Mouse (Mus musculus): Measurements from ENCODE around the gene Pip5k1b. TPM values are rescaled to one million over a fixed set of nuclear protein-coding genes. Genes with fewer than 3 reads are reported as not detected.

The Pip5k1b gene
- polyA plus RNA-seq, 1 experiment, result 24.1 TPM

GRCm38 (mm10) chr19:24476461-24476860 is 79.2 kb downstream of the Pip5k1b start:
- DNase-seq (ENCODE audit: low read depth), result no peak

GRCm38 (mm10) chr19:24475281-24475680 is 80.4 kb downstream of the Pip5k1b start:
- DNase-seq (ENCODE audit: low read depth), result no peak

GRCm38 (mm10) chr19:24472512-24472911 is 83.2 kb downstream of the Pip5k1b start:
- DNase-seq (ENCODE audit: low read depth), result no peak

GRCm38 (mm10) chr19:24471538-24471937 is 84.1 kb downstream of the Pip5k1b start:
- no peak for DNase-seq (ENCODE audit: low read depth)

GRCm38 (mm10) chr19:24469216-24469615 is 86.5 kb downstream of the Pip5k1b start:
- DNase-seq (ENCODE audit: low read depth), result no peak

GRCm38 (mm10) chr19:24468616-24469015 is 87.1 kb downstream of the Pip5k1b start:
- DNase-seq (ENCODE audit: low read depth), result no peak

GRCm38 (mm10) chr19:24463011-24463410 is 92.7 kb downstream of the Pip5k1b start:
- DNase-seq (ENCODE audit: low read depth), result no peak

- no peak for DNase-seq (ENCODE audit: low read depth)
These were observed 99.0 kb downstream of the Pip5k1b start for GRCm38 (mm10) chr19:24456591-24457231.

GRCm38 (mm10) chr19:24455249-24455960 is 100.3 kb downstream of the Pip5k1b start:
- peak; percentile 59 for DNase-seq (ENCODE audit: low read depth)

- no peak for DNase-seq (ENCODE audit: low read depth)
These were observed 101.2 kb downstream of the Pip5k1b start for GRCm38 (mm10) chr19:24454451-24454850.

GRCm38 (mm10) chr19:24453379-24453778 is 102.3 kb downstream of the Pip5k1b start:
- DNase-seq (ENCODE audit: low read depth), result no peak

- no peak for DNase-seq (ENCODE audit: low read depth)
These were observed 103.2 kb downstream of the Pip5k1b start for GRCm38 (mm10) chr19:24452441-24452898.

- DNase-seq (ENCODE audit: low read depth), result no peak
These were observed 104.0 kb downstream of the Pip5k1b start for GRCm38 (mm10) chr19:24451626-24452025.

- no peak for DNase-seq (ENCODE audit: low read depth)
These were observed 104.9 kb downstream of the Pip5k1b start for GRCm38 (mm10) chr19:24450740-24451139.

- no peak for DNase-seq (ENCODE audit: low read depth)
These were observed 111.3 kb downstream of the Pip5k1b start for GRCm38 (mm10) chr19:24444322-24444721.

- DNase-seq (ENCODE audit: low read depth), result no peak
These were observed 116.0 kb downstream of the Pip5k1b start for GRCm38 (mm10) chr19:24439715-24440114.

- no peak for DNase-seq (ENCODE audit: low read depth)
These were observed 121.4 kb downstream of the Pip5k1b start for GRCm38 (mm10) chr19:24434291-24434690.

GRCm38 (mm10) chr19:24432447-24432846 is 123.2 kb downstream of the Pip5k1b start:
- DNase-seq (ENCODE audit: low read depth), result no peak

- no peak for DNase-seq (ENCODE audit: low read depth)
These were observed 124.3 kb downstream of the Pip5k1b start for GRCm38 (mm10) chr19:24431381-24431780.

GRCm38 (mm10) chr19:24428011-24428410 is 127.7 kb downstream of the Pip5k1b start:
- no peak for DNase-seq (ENCODE audit: low read depth)

GRCm38 (mm10) chr19:24427258-24427657 is 128.4 kb downstream of the Pip5k1b start:
- DNase-seq (ENCODE audit: low read depth), result peak; percentile 40

- no peak for DNase-seq (ENCODE audit: low read depth)
These were observed 128.9 kb downstream of the Pip5k1b start for GRCm38 (mm10) chr19:24426759-24427181.

- DNase-seq (ENCODE audit: low read depth), result no peak
These were observed 137.6 kb downstream of the Pip5k1b start for GRCm38 (mm10) chr19:24418030-24418429.
